Mouse (Mus musculus): Measurements from ENCODE around the gene Gatad2b. TPM values are rescaled to one million over a fixed set of nuclear protein-coding genes. Genes with fewer than 3 reads are reported as not detected.

Gene Gatad2b
- polyA plus RNA-seq, 1 experiment from 2014 or later: 13.7 TPM

DNA sequence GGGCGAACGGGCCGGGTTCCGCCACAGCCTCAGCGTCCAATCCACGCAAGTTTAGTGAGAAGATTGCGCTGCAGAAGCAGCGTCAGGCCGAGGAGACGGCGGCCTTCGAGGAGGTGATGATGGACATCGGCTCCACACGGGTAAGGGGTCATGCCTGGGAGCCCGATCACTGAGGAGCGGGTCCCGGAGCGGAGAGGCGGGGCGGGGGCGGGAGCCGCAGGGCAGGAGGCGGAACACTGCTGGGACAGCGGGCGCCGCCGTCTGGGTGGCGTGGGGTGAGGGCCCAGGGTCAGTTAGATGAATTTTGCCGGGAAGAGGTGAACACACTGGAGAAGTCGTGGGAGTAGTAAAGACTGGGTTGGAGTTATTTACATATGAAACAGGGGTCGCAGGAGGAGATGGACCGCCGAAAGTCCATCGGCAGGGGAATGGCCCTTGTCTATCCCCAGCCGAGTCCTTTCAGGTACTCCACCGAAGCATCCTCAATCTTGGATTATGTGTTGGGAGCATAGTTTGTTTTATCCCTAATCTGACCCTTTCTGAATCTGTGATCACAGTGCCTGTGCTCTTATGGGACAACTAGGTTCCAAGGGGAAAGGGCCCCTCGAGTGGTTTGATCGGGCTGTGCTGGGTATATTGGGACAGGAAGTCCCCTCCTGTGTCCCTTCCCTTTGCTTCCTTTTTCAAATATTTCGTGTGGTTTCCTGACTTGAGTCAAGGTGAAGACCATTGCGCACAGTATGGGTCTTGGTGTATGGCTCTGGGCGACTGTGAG, 38.4 kb upstream of the Gatad2b start:
- ATAC-seq (ENCODE audit: low read depth): peak; percentile 56
- H3K4me3 ChIP-seq: peak overlapping the region; percentile 91
- H3K4me1 ChIP-seq (replicated peaks): peaks cover 29% of the 10 kb centered on the region
- H3K4me2 ChIP-seq: peak overlapping the region; percentile 91
- H3K27me3 ChIP-seq: no peaks in the 10 kb centered on the region
- H3K9ac ChIP-seq: peak overlapping the region; percentile 94
- no peaks in the 10 kb centered on the region for H3K9me3 ChIP-seq
- peaks cover 39% of the 10 kb centered on the region for H3K36me3 ChIP-seq
- WGBS: under 1% methylated on average over 41 of the region's 41 CpGs
- peak overlapping the region; percentile 88 for H3K27ac ChIP-seq (replicated peaks)

DNA sequence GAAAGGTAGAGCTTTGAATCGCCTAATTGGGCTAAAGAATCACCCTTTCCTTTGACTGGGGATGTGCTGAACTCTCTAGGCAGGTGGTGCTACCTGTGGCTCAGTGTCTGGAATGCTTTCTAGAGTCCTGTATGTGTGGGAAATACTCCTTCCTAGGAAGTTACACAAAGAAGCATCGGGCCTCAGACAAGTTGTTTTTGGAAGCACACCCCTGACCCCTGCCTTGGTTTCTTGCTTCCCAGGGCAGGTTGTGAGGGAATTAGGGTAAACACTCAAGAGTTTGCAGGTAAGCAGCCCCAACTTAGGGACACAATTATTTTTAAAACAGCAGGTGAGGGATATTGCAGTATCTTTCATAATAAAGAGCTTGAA, 37.8 kb upstream of the Gatad2b start:
- WGBS: 26% methylated on average over 2 of the region's 2 CpGs
- no peak for ATAC-seq (ENCODE audit: low read depth)

DNA sequence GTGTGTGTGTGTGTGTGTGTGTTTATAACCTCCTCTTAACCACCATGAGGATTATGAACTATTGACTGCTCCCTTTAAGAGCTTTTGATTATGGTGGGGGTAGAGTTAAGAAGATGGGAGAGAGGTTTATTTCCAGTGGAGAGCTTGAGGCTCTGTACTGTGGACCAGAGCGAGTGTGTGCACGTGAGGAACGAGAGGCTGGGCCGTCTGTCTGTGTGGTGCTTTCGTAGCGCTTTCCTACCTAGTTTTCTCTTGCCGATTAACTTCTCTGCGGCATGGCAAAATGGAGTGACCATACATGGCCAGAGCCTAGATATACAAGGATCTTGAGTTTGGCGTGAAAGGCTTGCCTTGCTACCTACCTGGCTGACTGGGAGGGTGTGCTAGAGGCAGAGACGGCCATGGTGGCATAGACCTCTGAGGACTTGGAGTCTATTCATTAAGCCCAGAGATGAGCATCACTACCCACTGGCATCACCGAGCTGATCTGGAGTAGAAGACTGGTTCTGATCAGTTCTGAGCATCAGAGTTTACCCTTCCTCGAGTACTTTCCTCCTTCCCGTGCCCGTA, 37.1 kb upstream of the Gatad2b start:
- no peak overlapping the region for H3K27ac ChIP-seq (replicated peaks)
- H3K27me3 ChIP-seq: no peaks in the 10 kb centered on the region
- 93% methylated on average over 14 of the region's 14 CpGs for WGBS
- H3K9me3 ChIP-seq: no peaks in the 10 kb centered on the region
- ATAC-seq (ENCODE audit: low read depth): no peak
- H3K4me1 ChIP-seq (replicated peaks): peaks cover 28% of the 10 kb centered on the region
- H3K4me2 ChIP-seq: peak overlapping the region; percentile 91
- H3K36me3 ChIP-seq: peaks cover 49% of the 10 kb centered on the region
- H3K4me3 ChIP-seq: no peak overlapping the region
- H3K9ac ChIP-seq: peak overlapping the region; percentile 94

More for the DNA sequence above, 37.8 kb upstream of the Gatad2b start:
- Histone ChIP-seq H3K4me1 (replicated peaks) (peaks cover 28% of the 10 kb centered on the region), H3K4me3 (peak overlapping the region; percentile 91), H3K4me2 (peak overlapping the region; percentile 91), H3K36me3 (peaks cover 45% of the 10 kb centered on the region), H3K27me3 (no peaks in the 10 kb centered on the region), H3K27ac (replicated peaks) (peak overlapping the region; percentile 88; the same call in 1 of the 2 replicates), H3K9me3 (no peaks in the 10 kb centered on the region), H3K9ac (peak overlapping the region; percentile 94)

DNA sequence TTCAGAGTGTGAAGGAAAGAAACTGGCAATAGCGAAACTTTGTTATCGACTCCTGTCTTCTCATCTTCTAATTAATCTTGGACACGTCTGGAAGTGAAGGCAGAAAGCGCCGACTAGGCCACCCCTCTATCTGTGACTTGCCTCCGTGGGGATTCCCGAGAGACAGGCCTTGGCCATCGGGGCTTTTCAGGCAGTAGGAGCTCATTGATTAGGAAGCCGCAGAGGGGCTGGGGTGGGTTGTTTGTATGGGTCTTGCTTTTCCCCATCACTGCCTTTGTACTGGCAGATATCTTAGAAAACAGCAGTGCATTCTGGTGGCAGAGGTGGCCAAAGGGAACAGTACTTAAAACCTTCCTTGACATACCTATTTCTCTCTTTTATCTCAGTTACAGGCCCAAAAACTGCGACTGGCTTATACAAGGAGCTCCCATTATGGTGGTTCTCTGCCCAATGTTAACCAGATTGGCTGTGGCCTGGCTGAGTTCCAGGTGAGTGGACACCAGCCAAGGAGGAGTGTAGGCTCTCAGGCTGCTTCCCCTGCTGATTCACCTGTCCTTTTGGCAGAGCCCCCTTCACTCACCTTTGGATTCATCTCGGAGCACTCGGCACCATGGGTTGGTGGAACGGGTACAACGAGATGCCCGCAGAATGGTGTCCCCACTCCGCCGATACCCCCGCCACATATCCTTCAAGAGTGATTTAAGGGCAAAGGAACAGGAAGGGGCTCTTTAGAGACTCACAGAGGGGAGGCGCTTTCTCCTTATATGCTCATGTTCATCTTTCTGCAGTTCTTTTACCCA, 36.0 kb upstream of the Gatad2b start:
- H3K4me2 ChIP-seq: no peak overlapping the region
- no peak overlapping the region for H3K27ac ChIP-seq (replicated peaks)
- ATAC-seq (ENCODE audit: low read depth): no peak
- H3K4me1 ChIP-seq (replicated peaks): peaks cover 28% of the 10 kb centered on the region
- no peaks in the 10 kb centered on the region for H3K27me3 ChIP-seq
- no peaks in the 10 kb centered on the region for H3K9me3 ChIP-seq
- no peak overlapping the region for H3K4me3 ChIP-seq
- peaks cover 50% of the 10 kb centered on the region for H3K36me3 ChIP-seq
- H3K9ac ChIP-seq: no peak overlapping the region
- 91% methylated on average over 19 of the region's 19 CpGs for WGBS

DNA sequence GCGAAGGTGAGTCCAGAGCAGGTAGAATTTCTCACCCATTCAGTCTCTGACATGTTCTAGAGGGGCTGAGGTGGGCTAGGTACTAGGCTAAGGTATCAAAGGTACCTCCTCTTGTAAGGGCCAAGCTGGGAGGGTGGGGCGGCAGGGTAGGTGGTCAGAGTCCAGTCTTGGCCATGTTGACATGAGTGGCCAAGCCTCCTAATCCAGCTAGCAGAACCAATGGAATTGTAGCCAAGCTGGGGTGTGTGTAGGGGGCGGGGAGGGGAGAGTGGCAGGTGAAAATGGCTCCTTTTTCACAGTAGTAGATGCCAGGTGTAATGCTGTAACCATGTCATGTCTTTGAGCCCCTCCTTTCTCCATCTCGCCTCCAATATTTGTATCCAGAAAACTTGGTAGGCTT, 34.5 kb upstream of the Gatad2b start:
- Histone ChIP-seq H3K27ac (replicated peaks) (no peak overlapping the region), H3K9me3 (no peaks in the 10 kb centered on the region), H3K4me1 (replicated peaks) (peaks cover 23% of the 10 kb centered on the region), H3K27me3 (no peaks in the 10 kb centered on the region), H3K36me3 (peaks cover 66% of the 10 kb centered on the region), H3K4me2 (no peak overlapping the region), H3K9ac (no peak overlapping the region), H3K4me3 (no peak overlapping the region)
- no peak for ATAC-seq (ENCODE audit: low read depth)
- WGBS: 90% methylated on average over 4 of the region's 4 CpGs

DNA sequence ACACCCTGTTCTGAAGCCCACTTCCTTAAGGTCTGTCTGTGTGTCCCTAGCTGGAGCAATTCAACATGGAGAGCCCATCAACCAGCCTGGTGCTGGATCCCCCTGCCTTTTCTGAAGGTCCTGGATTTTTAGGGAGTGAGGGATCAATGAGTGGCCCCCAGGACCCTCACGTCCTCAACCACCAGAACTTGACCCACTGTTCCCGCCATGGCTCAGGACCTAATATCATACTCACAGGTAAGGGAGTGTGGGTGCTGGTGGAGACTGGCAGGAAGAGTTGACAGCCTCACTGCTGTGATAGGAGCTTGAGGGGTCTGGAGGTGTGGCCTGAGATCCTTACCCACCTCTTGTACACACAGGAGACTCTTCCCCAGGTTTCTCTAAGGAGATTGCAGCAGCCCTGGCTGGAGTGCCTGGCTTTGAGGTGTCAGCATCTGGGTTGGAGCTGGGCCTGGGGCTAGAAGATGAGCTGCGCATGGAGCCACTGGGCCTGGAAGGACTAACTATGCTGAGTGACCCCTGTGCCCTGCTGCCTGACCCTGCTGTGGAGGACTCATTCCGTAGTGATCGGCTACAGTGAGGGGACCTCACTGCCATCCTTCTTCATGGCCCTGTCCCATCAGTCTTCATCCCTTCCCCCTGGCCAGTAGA, 29.7 kb upstream of the Gatad2b start:
- H3K36me3 ChIP-seq: peaks cover 60% of the 10 kb centered on the region
- no peaks in the 10 kb centered on the region for H3K27me3 ChIP-seq
- no peaks in the 10 kb centered on the region for H3K9me3 ChIP-seq
- H3K4me1 ChIP-seq (replicated peaks): peaks cover 11% of the 10 kb centered on the region
- H3K4me2 ChIP-seq: no peak overlapping the region
- H3K27ac ChIP-seq (replicated peaks): no peak overlapping the region
- no peak for ATAC-seq (ENCODE audit: low read depth)
- no peak overlapping the region for H3K9ac ChIP-seq
- no peak overlapping the region for H3K4me3 ChIP-seq
- 90% methylated on average over 5 of the region's 5 CpGs for WGBS

DNA sequence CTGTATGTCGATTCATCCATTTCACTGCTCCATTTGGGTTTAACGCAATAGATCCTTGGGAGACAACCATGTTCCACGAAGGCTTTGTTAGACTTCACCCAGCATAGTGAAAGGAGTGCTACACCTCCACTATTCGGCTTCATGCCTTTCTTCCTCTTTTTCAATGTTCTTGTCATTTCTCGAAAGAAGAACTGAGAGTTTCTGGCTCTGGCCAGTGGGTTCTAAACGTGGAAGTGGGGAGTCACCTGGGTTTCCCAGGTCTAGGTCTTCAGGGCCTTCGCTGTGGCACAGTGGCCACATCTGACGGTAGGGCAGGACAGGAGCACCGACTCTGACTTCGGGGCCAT, 28.3 kb upstream of the Gatad2b start:
- Histone ChIP-seq H3K4me3 (peak overlapping the region; percentile 82), H3K4me2 (peak overlapping the region; percentile 73), H3K27me3 (no peaks in the 10 kb centered on the region), H3K9ac (peak overlapping the region; percentile 93), H3K36me3 (peaks cover 55% of the 10 kb centered on the region), H3K4me1 (replicated peaks) (peaks cover 11% of the 10 kb centered on the region), H3K27ac (replicated peaks) (peak overlapping the region; percentile 96), H3K9me3 (no peaks in the 10 kb centered on the region)
- 34% methylated on average over 10 of the region's 10 CpGs for WGBS
- no peak for ATAC-seq (ENCODE audit: low read depth)

DNA sequence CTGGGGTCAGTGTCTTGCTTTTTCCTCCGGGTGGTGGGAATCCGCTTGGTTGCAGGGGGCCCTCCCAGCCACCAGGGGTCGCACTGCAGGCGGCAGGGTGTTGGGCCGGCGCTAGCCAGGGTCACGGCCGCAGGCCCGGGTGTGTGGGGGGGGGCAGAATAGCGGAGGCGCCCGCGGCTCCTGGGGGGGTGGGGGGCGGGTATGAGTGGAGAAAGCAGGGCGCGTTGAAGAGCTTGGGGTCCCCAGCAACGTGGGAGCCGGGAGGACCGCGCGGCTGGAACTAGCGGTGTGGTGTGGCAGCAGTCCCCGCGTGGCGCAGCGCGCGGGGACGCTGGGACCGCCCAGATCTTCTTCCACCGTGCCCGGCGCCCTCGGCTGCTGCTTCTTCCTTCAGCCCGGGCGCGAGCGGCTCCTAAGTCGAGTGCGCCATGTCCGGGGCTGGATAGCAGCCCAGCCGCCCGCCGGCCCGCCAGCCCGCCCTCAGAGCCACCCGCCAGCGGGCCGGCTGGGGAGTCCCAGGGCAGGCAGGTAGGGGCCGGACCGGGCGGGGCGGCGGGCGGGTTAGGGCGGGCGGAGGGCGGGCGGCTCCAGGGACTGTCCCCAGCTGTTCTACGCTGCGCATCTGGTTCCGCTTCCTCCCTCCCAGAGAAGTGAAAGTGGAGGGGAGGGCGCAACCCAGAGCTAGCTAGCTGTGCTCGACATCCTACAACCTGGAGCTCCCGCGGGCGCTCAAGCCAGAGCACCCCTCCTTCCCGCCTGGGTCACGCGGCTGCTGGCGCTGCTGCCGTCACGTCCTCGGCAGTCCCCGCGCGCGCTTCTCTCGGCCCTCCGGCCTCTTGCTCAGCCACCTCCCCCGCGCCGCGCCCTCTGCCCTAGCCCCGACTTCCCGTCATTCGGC, 27.7 kb upstream of the Gatad2b start, which contains the start of gene Dennd4b:
Gene Dennd4b, plus strand, starts transcription at position 152 of the 898 bp plus-strand sequence.
- ATAC-seq (ENCODE audit: low read depth): peak; percentile 87
- Histone ChIP-seq H3K4me1 (replicated peaks) (peaks cover 11% of the 10 kb centered on the region), H3K27me3 (no peaks in the 10 kb centered on the region), H3K9ac (peak within 1 kb of the TSS; percentile 93), H3K27ac (replicated peaks) (peak within 1 kb of the TSS; percentile 96), H3K4me2 (peak within 1 kb of the TSS; percentile 73), H3K9me3 (no peaks in the 10 kb centered on the region), H3K4me3 (peak within 1 kb of the TSS; percentile 82), H3K36me3 (peaks cover 50% of the 10 kb centered on the region)
- WGBS: under 1% methylated on average over 62 of the region's 87 CpGs

DNA sequence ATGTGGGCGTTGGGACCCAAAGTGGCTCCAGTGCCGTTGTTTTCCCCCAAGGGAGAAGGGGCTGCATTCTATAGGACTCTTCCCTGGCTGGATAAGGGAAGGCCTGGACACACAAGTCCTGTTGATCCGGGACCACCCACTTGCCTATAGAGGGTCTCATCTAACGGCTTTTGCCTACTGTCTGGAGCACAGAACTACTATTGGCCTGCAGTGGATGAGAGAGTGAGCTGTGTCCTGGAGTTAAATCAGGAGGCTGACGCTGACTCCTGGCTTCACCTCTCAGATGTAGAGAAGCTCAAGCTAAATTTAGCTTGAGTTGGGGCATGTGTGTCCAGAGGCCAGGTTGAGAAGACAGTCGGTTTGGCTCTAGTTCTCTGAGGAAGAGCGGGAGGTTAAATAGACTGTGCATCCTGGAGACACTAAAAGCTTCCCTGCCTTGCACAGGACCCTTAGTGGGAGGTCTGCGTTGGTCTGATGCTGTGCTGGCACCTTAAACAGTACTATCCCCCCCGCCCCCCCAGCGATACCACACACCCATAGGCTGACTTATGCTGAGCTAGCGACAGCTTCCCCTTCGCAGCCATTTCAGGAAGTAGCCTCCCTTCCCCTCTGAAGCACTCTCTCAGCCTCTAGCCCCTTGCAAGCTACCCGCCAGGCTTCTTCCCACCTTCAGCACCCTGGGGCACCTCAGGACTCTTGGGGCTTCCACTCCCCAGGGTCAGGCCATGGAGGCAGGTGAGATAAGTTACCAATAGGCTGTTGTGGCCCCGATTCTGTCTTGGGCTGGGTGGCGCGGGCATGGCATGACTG, 26.8 kb upstream of the Gatad2b start:
- WGBS: 29% methylated on average over 16 of the region's 16 CpGs
- peaks cover 11% of the 10 kb centered on the region for H3K4me1 ChIP-seq (replicated peaks)
- peaks cover 50% of the 10 kb centered on the region for H3K36me3 ChIP-seq
- H3K27ac ChIP-seq (replicated peaks): peak overlapping the region; percentile 96
- H3K27me3 ChIP-seq: no peaks in the 10 kb centered on the region
- peak overlapping the region; percentile 73 for H3K4me2 ChIP-seq
- H3K9ac ChIP-seq: peak overlapping the region; percentile 93
- H3K9me3 ChIP-seq: no peaks in the 10 kb centered on the region
- ATAC-seq (ENCODE audit: low read depth): peak; percentile 51
- peak overlapping the region; percentile 82 for H3K4me3 ChIP-seq

DNA sequence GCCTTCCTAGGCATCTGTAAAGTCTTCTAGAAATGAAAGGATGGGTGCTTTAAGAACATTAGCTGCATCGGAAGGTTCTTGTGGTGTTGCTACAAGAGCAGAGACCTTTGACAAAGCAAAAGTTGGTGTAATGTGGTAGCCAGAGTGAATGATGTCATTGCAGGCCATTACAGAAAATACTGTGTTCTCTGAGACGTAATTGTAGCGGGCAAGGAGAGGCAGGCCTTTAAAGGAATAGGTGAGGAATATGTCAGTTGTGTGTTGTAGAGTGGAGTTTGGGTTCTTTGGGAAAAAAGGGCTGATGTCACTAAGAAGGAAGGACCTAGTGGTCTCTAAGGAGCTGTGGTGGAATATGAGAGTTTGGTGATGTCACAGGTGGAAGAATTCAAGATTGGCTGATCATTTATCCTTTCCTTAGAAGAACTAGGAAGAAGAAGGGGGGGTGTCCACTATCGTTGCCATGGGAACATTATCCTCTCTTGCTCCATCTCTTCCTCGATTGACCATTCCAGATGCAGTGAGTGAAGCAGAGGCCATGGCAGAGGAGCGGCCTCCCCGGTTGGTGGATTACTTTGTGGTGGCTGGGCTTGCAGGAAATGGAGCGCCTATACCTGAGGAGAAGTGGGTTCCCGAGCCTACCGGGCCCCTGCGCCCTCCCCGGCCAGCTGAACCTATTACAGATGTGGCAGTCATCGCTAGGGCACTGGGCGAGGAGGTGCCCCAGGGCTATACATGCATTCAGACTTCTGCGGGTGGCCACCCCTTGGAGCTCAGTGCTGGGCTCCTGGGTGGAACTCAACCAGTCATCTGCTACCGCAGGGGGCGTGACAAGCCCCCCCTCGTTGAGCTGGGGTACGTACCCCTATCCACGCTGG, 25.8 kb upstream of the Gatad2b start:
- Histone ChIP-seq H3K9ac (0 out of 2 replicates have a peak overlapping the region, but pooled peaks have one; percentile 93), H3K4me2 (peak overlapping the region; percentile 73; the same call in 1 of the 2 replicates), H3K4me3 (0 out of 2 replicates have a peak overlapping the region, but pooled peaks have one; percentile 82), H3K4me1 (replicated peaks) (peaks cover 11% of the 10 kb centered on the region), H3K27me3 (no peaks in the 10 kb centered on the region), H3K9me3 (no peaks in the 10 kb centered on the region), H3K27ac (replicated peaks) (no peak overlapping the region; the same call in 1 of the 2 replicates), H3K36me3 (peaks cover 49% of the 10 kb centered on the region)
- ATAC-seq (ENCODE audit: low read depth): no peak
- 93% methylated on average over 20 of the region's 20 CpGs for WGBS
